ENCODE assay signal across 24 mouse cellular contexts in the genomic region with DNA sequence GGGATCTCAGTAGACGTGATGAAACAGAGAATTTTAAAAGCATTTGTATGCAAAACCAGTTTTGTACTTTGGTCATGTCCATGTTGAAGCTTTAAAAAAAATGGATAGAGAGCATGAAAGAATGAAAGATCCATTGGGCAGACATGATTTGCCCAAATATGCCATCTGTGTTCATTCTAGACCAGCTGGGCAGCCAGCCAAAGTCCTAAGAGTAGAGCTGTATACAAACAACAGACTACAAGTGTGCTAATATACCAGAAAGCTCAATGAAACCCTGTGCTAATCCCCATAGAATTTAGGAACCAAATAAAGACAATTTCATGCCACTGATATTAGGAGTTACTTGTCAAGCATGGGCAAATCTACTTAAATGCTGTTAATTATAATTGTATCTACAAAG.
A peak's percentile ranks its signal among the peaks of the same experiment; 100 is the strongest.
DNase-seq lines count a peak whose midpoint lies in the region; ATAC-seq and TF ChIP-seq lines count a peak whose summit lies in the region.
"Had no signal": no experiment of that assay in that cellular context is flagged by ENCODE, and none has a peak within 500 bp of the region (broad histone marks: within the 10 kb centered on the region; RNA-seq: fewer than 3 reads in every experiment).

No protein-coding gene starts in this region.

- WGBS in forebrain, embryonic 13.5 days, result 75% methylated on average over 1 of the region's 1 CpGs
- WGBS in forebrain, embryonic 16.5 days, result 62% methylated on average over 1 of the region's 1 CpGs
- WGBS in hindbrain, embryonic 16.5 days, result 62% methylated on average over 1 of the region's 1 CpGs
- WGBS in hindbrain, embryonic 11.5 days, result 83% methylated on average over 1 of the region's 1 CpGs
- WGBS in midbrain, embryonic 14.5 days, result 71% methylated on average over 1 of the region's 1 CpGs
- WGBS in midbrain, embryonic 15.5 days, result 65% methylated on average over 1 of the region's 1 CpGs

- no peak for DNase-seq in hindbrain, embryonic 11.5 days (ENCODE audit: low spot score)
- DNase-seq in midbrain, embryonic 14.5 days, result peak; percentile 63
- DNase-seq in brain, embryonic 14.5 days (ENCODE audit: low read depth), result peak; percentile 66
- DNase-seq in heart, postnatal 10 days, result no peak
- DNase-seq: adrenal gland, adult 2 months; B cell, adult 2 months; cerebellum, adult 8-10 months; gastrocnemius, postnatal 36 days; heart, adult 2 months; kidney, adult 18-20 months; kidney, postnatal 4 days; lung, postnatal 10 days had no signal

- no peak for TF ChIP-seq CTCF in brain, embryonic 14.5 days (IDR thresholded peaks at IDR 0.05; ENCODE audit: borderline replicate concordance, extremely low read depth, insufficient read depth, insufficient read length)

- no peaks in the 10 kb centered on the region for H3K27me3 ChIP-seq in forebrain, embryonic 13.5 days
- no peaks in the 10 kb centered on the region for H3K27me3 ChIP-seq in forebrain, embryonic 16.5 days (replicated peaks; ENCODE audit: control insufficient read depth, insufficient read depth, low read length)
- no peaks in the 10 kb centered on the region for H3K27me3 ChIP-seq in hindbrain, embryonic 16.5 days (replicated peaks; ENCODE audit: control insufficient read depth, insufficient read depth, low read length)
- H3K27me3 ChIP-seq in hindbrain, embryonic 11.5 days (ENCODE audit: control insufficient read depth, insufficient read depth, low read length), result no peaks in the 10 kb centered on the region
- H3K27me3 ChIP-seq in midbrain, embryonic 14.5 days (ENCODE audit: control insufficient read depth, insufficient read depth, low read length), result no peaks in the 10 kb centered on the region
- no peaks in the 10 kb centered on the region for H3K27me3 ChIP-seq in midbrain, embryonic 15.5 days (replicated peaks)
- H3K27me3 ChIP-seq: CH12.LX; embryonic facial prominence, embryonic 12.5 days; heart, embryonic 13.5 days; neural tube, embryonic 13.5 days had no signal

- H3K4me3 ChIP-seq in forebrain, embryonic 13.5 days, result no peak overlapping the region
- no peak overlapping the region for H3K4me3 ChIP-seq in forebrain, embryonic 16.5 days (replicated peaks; ENCODE audit: low read length)
- H3K4me3 ChIP-seq in hindbrain, embryonic 16.5 days (ENCODE audit: low read length), result no peak overlapping the region
- no peak overlapping the region for H3K4me3 ChIP-seq in hindbrain, embryonic 11.5 days (ENCODE audit: low read depth, low read length)
- H3K4me3 ChIP-seq in midbrain, embryonic 14.5 days (replicated peaks; ENCODE audit: low read depth, low read length), result no peak overlapping the region
- H3K4me3 ChIP-seq in midbrain, embryonic 15.5 days, result no peak overlapping the region
- H3K4me3 ChIP-seq: embryonic facial prominence, embryonic 12.5 days; heart, adult 2 months; heart, embryonic 13.5 days; midbrain, embryonic 10.5 days; myocyte; neural tube, embryonic 13.5 days had no signal

- H3K27ac ChIP-seq in forebrain, embryonic 13.5 days, result no peak overlapping the region
- H3K27ac ChIP-seq in forebrain, embryonic 16.5 days (ENCODE audit: low read length), result no peak overlapping the region
- no peak overlapping the region for H3K27ac ChIP-seq in hindbrain, embryonic 16.5 days (ENCODE audit: low read depth, low read length)
- H3K27ac ChIP-seq in hindbrain, embryonic 11.5 days (ENCODE audit: low read depth, low read length), result no peak overlapping the region
- H3K27ac ChIP-seq in midbrain, embryonic 14.5 days (replicated peaks; ENCODE audit: low read depth, low read length), result no peak overlapping the region
- H3K27ac ChIP-seq in midbrain, embryonic 15.5 days, result no peak overlapping the region
- H3K27ac ChIP-seq: embryonic facial prominence, embryonic 12.5 days; heart, adult 2 months; heart, embryonic 13.5 days; midbrain, embryonic 10.5 days; neural tube, embryonic 13.5 days had no signal

- no peaks in the 10 kb centered on the region for H3K36me3 ChIP-seq in forebrain, embryonic 13.5 days (ENCODE audit: poor library complexity, severe bottlenecking)
- H3K36me3 ChIP-seq in forebrain, embryonic 16.5 days (ENCODE audit: control insufficient read depth, insufficient read depth), result no peaks in the 10 kb centered on the region
- H3K36me3 ChIP-seq in hindbrain, embryonic 16.5 days (ENCODE audit: control insufficient read depth, insufficient read depth, low read length), result no peaks in the 10 kb centered on the region
- H3K36me3 ChIP-seq in hindbrain, embryonic 11.5 days (ENCODE audit: control insufficient read depth, insufficient read depth, low read length), result no peaks in the 10 kb centered on the region
- no peaks in the 10 kb centered on the region for H3K36me3 ChIP-seq in midbrain, embryonic 14.5 days (ENCODE audit: control insufficient read depth, insufficient read depth, low read length)
- no peaks in the 10 kb centered on the region for H3K36me3 ChIP-seq in midbrain, embryonic 15.5 days (replicated peaks)
- H3K36me3 ChIP-seq: embryonic facial prominence, embryonic 12.5 days; G1E; heart, embryonic 13.5 days; midbrain, embryonic 10.5 days; neural tube, embryonic 13.5 days had no signal

- intact Hi-C loops in heart, postnatal 10 days (cut with DNase I), result no loop called here

- ATAC-seq in forebrain, embryonic 13.5 days, result peak; percentile 55; the same call in 1 of the 2 replicates
- no peak for ATAC-seq in forebrain, embryonic 16.5 days
- peak; percentile 56 for ATAC-seq in hindbrain, embryonic 16.5 days
- ATAC-seq in hindbrain, embryonic 11.5 days (ENCODE audit: low FRiP score), result no peak
- peak; percentile 32; the same call in 1 of the 2 replicates for ATAC-seq in midbrain, embryonic 14.5 days (ENCODE audit: low FRiP score, low TSS enrichment)
- no peak for ATAC-seq in midbrain, embryonic 15.5 days (replicated peaks)
- ATAC-seq: inflammation-experienced regulatory T-cells, adult 6 months had no signal

- H3K9me3 ChIP-seq in forebrain, embryonic 13.5 days (replicated peaks), result no peaks in the 10 kb centered on the region
- H3K9me3 ChIP-seq in forebrain, embryonic 16.5 days (ENCODE audit: control insufficient read depth, low read length), result no peaks in the 10 kb centered on the region
- no peaks in the 10 kb centered on the region for H3K9me3 ChIP-seq in hindbrain, embryonic 16.5 days (ENCODE audit: control insufficient read depth, low read length)
- no peaks in the 10 kb centered on the region for H3K9me3 ChIP-seq in hindbrain, embryonic 11.5 days (ENCODE audit: control insufficient read depth, low read length)
- no peaks in the 10 kb centered on the region for H3K9me3 ChIP-seq in midbrain, embryonic 14.5 days (ENCODE audit: control insufficient read depth, low read length)
- no peaks in the 10 kb centered on the region for H3K9me3 ChIP-seq in midbrain, embryonic 15.5 days
- H3K9me3 ChIP-seq: embryonic facial prominence, embryonic 12.5 days; G1E; heart, embryonic 13.5 days; midbrain, embryonic 10.5 days; neural tube, embryonic 13.5 days had no signal

- no peaks in the 10 kb centered on the region for H3K4me1 ChIP-seq in forebrain, embryonic 13.5 days
- H3K4me1 ChIP-seq in forebrain, embryonic 16.5 days (replicated peaks; ENCODE audit: control insufficient read depth, insufficient read depth, low read length), result no peaks in the 10 kb centered on the region
- H3K4me1 ChIP-seq in hindbrain, embryonic 16.5 days (ENCODE audit: control insufficient read depth, insufficient read depth, low read depth, low read length), result no peaks in the 10 kb centered on the region
- H3K4me1 ChIP-seq in hindbrain, embryonic 11.5 days (replicated peaks; ENCODE audit: control insufficient read depth, insufficient read depth, low read length), result no peaks in the 10 kb centered on the region
- no peaks in the 10 kb centered on the region for H3K4me1 ChIP-seq in midbrain, embryonic 14.5 days (ENCODE audit: control insufficient read depth, insufficient read depth, low read length)
- H3K4me1 ChIP-seq in midbrain, embryonic 15.5 days, result no peaks in the 10 kb centered on the region
- H3K4me1 ChIP-seq: embryonic facial prominence, embryonic 12.5 days; heart, embryonic 13.5 days; midbrain, embryonic 10.5 days; neural tube, embryonic 13.5 days had no signal

- H3K4me2 ChIP-seq in forebrain, embryonic 13.5 days, result no peak overlapping the region
- H3K4me2 ChIP-seq in forebrain, embryonic 16.5 days (ENCODE audit: low read length), result no peak overlapping the region
- H3K4me2 ChIP-seq in hindbrain, embryonic 16.5 days (ENCODE audit: low read length), result no peak overlapping the region
- no peak overlapping the region for H3K4me2 ChIP-seq in hindbrain, embryonic 11.5 days (replicated peaks; ENCODE audit: low read depth, low read length)
- H3K4me2 ChIP-seq in midbrain, embryonic 14.5 days (ENCODE audit: low read length), result no peak overlapping the region
- H3K4me2 ChIP-seq in midbrain, embryonic 15.5 days, result no peak overlapping the region
- H3K4me2 ChIP-seq: embryonic facial prominence, embryonic 12.5 days; heart, embryonic 13.5 days; neural tube, embryonic 13.5 days had no signal

- TF ChIP-seq POLR2A in brain, embryonic 14.5 days (IDR thresholded peaks at IDR 0.05; ENCODE audit: borderline replicate concordance, extremely low read depth, insufficient read depth, insufficient read length, poor library complexity, severe bottlenecking), result no peak

- H3K9ac ChIP-seq in forebrain, embryonic 13.5 days, result no peak overlapping the region
- no peak overlapping the region for H3K9ac ChIP-seq in forebrain, embryonic 16.5 days (replicated peaks; ENCODE audit: low read depth, low read length)
- no peak overlapping the region for H3K9ac ChIP-seq in hindbrain, embryonic 16.5 days (ENCODE audit: low read depth, low read length)
- H3K9ac ChIP-seq in hindbrain, embryonic 11.5 days (ENCODE audit: low read depth, low read length), result no peak overlapping the region
- H3K9ac ChIP-seq in midbrain, embryonic 14.5 days (replicated peaks; ENCODE audit: low read length), result no peak overlapping the region
- H3K9ac ChIP-seq in midbrain, embryonic 15.5 days, result no peak overlapping the region
- H3K9ac ChIP-seq: embryonic facial prominence, embryonic 12.5 days; heart, embryonic 13.5 days; neural tube, embryonic 13.5 days had no signal

Comparison
In these comparisons a context has a peak if more than half of its experiments do, and no peak if none do; other contexts are left out.
1. ATAC-seq: peak in forebrain, embryonic 13.5 days (single experiment), hindbrain, embryonic 16.5 days (single experiment) and midbrain, embryonic 14.5 days (single experiment); none in forebrain, embryonic 16.5 days (single experiment), hindbrain, embryonic 11.5 days (single experiment) and midbrain, embryonic 15.5 days (single experiment).
2. DNase-seq: peak in midbrain, embryonic 14.5 days (single experiment) and brain, embryonic 14.5 days (single experiment); none in hindbrain, embryonic 11.5 days (single experiment) and heart, postnatal 10 days (0 of 2).